Mouse (Mus musculus): ENCODE measurements around the gene Nampt. TPM values are rescaled to one million over a fixed set of nuclear protein-coding genes. Genes with fewer than 3 reads are reported as not detected.

The Nampt gene
- 22.3 and 25.3 TPM in 2 replicates for polyA plus RNA-seq (2016; fragmentation: Nextera tagmentation; extraction: Ambion mirVana)

DNA sequence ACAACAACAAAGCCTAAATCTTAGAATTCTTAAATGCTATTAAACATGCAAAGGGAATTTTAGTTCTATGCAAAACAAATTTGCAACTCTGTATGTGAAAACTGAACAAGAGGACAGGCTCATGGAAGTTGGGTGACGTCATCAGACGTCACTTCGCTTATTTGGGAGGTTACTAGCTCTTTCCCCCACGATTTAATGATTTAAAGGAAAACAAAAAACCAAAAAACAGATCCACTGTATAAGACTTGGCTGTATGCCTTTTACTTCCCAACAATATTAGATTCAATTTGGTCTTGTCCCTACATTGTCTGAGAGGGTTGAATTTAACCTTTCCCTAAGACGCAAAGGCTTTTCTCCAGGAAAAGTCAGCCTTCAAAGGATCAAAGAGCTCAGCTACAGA is at the start of gene Nampt:
Gene Nampt, plus strand, starts transcription at position 130 of the 400 bp plus-strand sequence.
- H3K9ac ChIP-seq = peak within 1 kb of the TSS; percentile 74
- peak within 1 kb of the TSS; percentile 68 for H3K4me2 ChIP-seq (replicated peaks)
- H3K27ac ChIP-seq = peak within 1 kb of the TSS; percentile 97
- peaks cover 13% of the 10 kb centered on the region; the same call in 1 of the 2 replicates for H3K4me1 ChIP-seq
- ATAC-seq (ENCODE audit: insufficient number of reproducible peaks, insufficient read depth, low FRiP score, low TSS enrichment) = no peak
- 7% methylated on average over 5 of the region's 5 CpGs for WGBS
- peak within 1 kb of the TSS; percentile 76 for H3K4me3 ChIP-seq
- no peaks in the 10 kb centered on the region for H3K27me3 ChIP-seq
- no peaks in the 10 kb centered on the region for H3K36me3 ChIP-seq
- no peaks in the 10 kb centered on the region for H3K9me3 ChIP-seq

DNA sequence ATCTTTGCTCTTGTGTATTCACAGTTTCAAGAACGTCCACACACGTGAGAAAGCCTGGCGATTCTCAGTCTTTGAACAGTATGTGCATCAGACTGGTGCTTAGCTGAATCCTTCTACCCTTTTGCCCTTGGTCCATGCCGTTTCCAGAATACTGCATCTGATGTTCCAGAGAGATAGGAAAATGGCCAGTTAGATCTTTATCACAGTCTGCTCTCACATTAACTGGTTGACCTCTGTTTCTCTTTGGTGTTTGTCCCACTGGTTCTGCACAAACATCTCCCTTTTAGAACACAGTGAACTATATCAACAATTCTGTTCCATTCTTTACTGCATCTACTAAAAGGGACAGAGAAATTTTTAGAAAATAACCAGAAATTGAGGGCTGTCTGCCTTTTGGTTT is 48.6 kb upstream of the Nampt start:
- Histone ChIP-seq H3K4me3 (no peak overlapping the region), H3K4me1 (no peaks in the 10 kb centered on the region), H3K9ac (no peak overlapping the region), H3K27me3 (no peaks in the 10 kb centered on the region), H3K4me2 (replicated peaks) (no peak overlapping the region), H3K36me3 (no peaks in the 10 kb centered on the region), H3K27ac (no peak overlapping the region), H3K9me3 (no peaks in the 10 kb centered on the region)
- WGBS = 77% methylated on average over 4 of the region's 4 CpGs
- ATAC-seq (ENCODE audit: insufficient number of reproducible peaks, insufficient read depth, low FRiP score, low TSS enrichment) = no peak

DNA sequence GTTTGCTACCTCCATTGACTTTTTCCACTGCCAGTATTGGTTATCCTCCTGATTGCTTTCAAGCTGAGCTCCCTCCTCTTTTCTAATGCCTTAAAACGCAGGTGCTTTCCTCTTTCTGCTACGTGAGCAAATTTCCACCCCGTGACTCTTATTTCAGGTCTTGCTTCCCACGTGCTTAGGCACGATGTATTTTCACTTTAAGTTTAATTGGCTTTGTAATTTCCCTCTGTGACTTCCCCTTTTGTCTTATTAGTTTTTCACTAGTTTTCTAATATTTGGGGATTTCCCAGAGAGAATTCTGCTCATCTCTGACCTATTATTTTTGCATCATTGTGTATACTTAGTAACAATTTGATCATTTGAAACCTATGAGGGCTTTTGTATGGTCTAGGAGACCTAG is 44.8 kb upstream of the Nampt start:
- H3K4me3 ChIP-seq = no peak overlapping the region
- WGBS = 77% methylated on average over 5 of the region's 5 CpGs
- H3K9me3 ChIP-seq = no peaks in the 10 kb centered on the region
- no peaks in the 10 kb centered on the region for H3K4me1 ChIP-seq
- H3K27me3 ChIP-seq = no peaks in the 10 kb centered on the region
- no peak overlapping the region for H3K27ac ChIP-seq
- no peak overlapping the region for H3K4me2 ChIP-seq (replicated peaks)
- H3K9ac ChIP-seq = no peak overlapping the region
- no peaks in the 10 kb centered on the region for H3K36me3 ChIP-seq
- no peak for ATAC-seq (ENCODE audit: insufficient number of reproducible peaks, insufficient read depth, low FRiP score, low TSS enrichment)

DNA sequence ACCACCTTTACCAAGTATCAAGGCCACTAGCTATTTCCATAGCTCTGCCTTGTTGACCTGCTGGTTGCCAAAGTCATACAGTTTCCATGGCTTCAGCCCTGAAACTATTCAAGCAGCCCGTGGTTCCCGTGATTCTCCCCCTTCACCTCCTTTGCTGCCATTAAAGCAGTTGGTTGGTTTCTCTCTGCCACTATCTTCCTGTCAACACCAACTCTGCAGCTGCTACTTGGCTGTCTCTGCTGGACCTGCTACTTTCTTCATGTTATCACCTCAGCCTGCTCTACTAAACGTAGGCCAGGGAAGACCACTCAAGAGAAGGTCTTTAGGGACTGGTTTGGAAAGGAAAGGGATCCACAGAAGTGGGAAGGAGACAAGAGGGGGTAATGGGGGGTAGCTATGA is 30.3 kb upstream of the Nampt start:
- Histone ChIP-seq H3K27me3 (no peaks in the 10 kb centered on the region), H3K9ac (no peak overlapping the region), H3K27ac (no peak overlapping the region), H3K9me3 (no peaks in the 10 kb centered on the region), H3K4me1 (no peaks in the 10 kb centered on the region), H3K4me3 (no peak overlapping the region), H3K36me3 (no peaks in the 10 kb centered on the region), H3K4me2 (replicated peaks) (no peak overlapping the region)
- ATAC-seq (ENCODE audit: insufficient number of reproducible peaks, insufficient read depth, low FRiP score, low TSS enrichment) = no peak
- WGBS = 82% methylated on average over 3 of the region's 3 CpGs

DNA sequence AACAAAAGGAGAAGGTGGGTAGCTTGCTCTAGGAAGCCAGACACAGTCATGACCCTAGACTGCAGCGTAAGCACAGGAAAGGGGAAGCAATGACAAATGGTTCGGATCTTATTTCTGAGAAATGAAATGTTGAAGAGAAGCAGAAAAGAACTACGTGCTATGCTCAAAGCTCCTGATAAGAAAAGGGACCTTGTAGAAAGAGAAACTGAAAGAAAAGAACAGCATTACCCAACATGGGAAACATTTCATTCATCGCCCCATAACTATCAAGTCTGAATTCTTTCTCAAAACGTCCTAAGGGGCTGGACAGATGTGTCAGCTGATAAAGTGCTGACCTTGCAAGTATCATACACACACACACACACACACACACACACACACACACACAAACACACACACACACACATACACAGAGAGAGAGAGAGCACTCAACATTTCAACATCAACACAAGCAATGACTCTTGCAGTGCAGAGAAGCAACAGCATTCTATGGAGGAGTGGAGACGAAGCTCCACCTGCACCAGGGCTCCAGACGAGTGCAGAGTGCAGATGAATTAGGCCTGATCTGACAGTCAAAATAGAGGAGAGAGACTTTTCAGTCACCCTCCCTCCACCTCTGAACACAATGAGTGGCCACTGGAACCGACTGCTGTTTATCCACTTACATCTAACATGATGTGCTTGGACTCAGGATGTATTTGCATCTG is 23.4 kb upstream of the Nampt start:
- H3K9me3 ChIP-seq = no peaks in the 10 kb centered on the region
- H3K27me3 ChIP-seq = no peaks in the 10 kb centered on the region
- H3K36me3 ChIP-seq = no peaks in the 10 kb centered on the region
- WGBS = 77% methylated on average over 8 of the region's 8 CpGs
- H3K4me1 ChIP-seq = no peaks in the 10 kb centered on the region
- H3K27ac ChIP-seq = no peak overlapping the region
- H3K4me3 ChIP-seq = no peak overlapping the region
- no peak overlapping the region for H3K9ac ChIP-seq
- H3K4me2 ChIP-seq (replicated peaks) = no peak overlapping the region
- ATAC-seq (ENCODE audit: insufficient number of reproducible peaks, insufficient read depth, low FRiP score, low TSS enrichment) = no peak

DNA sequence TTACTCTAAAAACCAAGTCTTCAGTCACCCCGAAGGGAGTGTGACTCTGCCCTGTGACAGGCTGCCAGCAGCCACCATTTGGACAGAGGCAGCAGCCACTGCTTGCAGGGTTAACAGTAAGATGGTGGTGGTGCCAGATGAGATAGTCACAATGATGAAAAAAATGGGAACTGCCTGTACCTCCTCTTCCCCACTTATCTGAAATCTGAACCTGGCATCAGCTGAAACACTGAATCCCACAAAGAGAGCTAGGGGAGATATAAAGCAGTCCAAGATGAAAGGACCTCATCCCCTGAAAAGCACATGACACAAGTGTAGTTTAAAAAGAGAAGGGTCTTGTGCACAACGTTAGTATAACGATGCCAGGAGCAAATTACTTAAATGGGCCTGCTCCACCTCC is 21.9 kb upstream of the Nampt start:
- no peak for ATAC-seq (ENCODE audit: insufficient number of reproducible peaks, insufficient read depth, low FRiP score, low TSS enrichment)
- no peaks in the 10 kb centered on the region for H3K9me3 ChIP-seq
- WGBS = 61% methylated on average over 3 of the region's 3 CpGs
- H3K36me3 ChIP-seq = no peaks in the 10 kb centered on the region
- H3K4me2 ChIP-seq (replicated peaks) = no peak overlapping the region
- H3K27ac ChIP-seq = no peak overlapping the region
- H3K4me3 ChIP-seq = no peak overlapping the region
- H3K4me1 ChIP-seq = no peaks in the 10 kb centered on the region
- no peaks in the 10 kb centered on the region for H3K27me3 ChIP-seq
- H3K9ac ChIP-seq = no peak overlapping the region

DNA sequence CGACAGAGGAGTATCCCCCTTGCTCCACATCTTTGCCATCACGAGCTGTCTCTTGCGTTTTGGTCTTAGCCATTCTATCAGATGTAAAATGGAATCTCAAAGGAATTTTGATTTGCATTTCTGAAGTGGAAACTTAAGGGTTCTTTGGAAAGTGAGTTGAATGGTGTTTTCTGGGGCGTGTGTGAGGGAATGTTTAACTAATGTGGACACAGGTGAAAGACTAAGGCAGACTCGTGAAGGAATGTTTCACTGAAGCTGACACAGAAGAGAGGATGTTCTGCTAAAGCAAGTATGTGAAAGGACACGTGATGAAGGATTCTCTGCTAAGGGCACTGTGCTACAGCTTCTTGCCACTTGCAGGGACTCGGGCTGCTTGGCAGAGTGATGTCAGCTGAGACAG is 18.3 kb upstream of the Nampt start:
- Histone ChIP-seq H3K4me3 (no peak overlapping the region), H3K36me3 (no peaks in the 10 kb centered on the region), H3K4me1 (no peaks in the 10 kb centered on the region), H3K27ac (no peak overlapping the region), H3K9ac (no peak overlapping the region), H3K9me3 (no peaks in the 10 kb centered on the region), H3K27me3 (no peaks in the 10 kb centered on the region), H3K4me2 (replicated peaks) (no peak overlapping the region)
- ATAC-seq (ENCODE audit: insufficient number of reproducible peaks, insufficient read depth, low FRiP score, low TSS enrichment) = no peak
- WGBS = 81% methylated on average over 7 of the region's 7 CpGs

DNA sequence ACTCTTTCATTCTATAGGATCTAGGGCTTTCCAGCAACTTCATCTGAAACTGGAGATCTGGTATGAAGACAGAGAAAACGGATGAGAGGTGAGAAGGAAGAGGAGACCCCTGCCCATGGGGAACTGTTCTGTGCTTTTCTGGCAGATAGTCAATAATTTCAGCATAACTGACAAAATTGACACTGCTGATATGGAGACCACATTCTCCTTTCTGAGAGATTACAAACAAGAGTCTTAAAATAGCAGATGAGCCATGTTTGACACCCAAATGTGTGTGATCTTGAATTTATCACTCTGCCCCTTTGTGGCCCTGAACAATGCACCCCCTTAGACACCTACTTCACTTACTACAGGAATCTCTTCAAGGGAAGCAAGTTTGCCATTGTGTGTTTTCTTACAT is 13.8 kb upstream of the Nampt start:
- 73% methylated on average over 1 of the region's 1 CpGs for WGBS
- Histone ChIP-seq H3K27ac (no peak overlapping the region), H3K36me3 (no peaks in the 10 kb centered on the region), H3K4me1 (no peaks in the 10 kb centered on the region), H3K27me3 (no peaks in the 10 kb centered on the region), H3K9me3 (no peaks in the 10 kb centered on the region), H3K4me2 (replicated peaks) (no peak overlapping the region), H3K4me3 (no peak overlapping the region), H3K9ac (no peak overlapping the region)
- ATAC-seq (ENCODE audit: insufficient number of reproducible peaks, insufficient read depth, low FRiP score, low TSS enrichment) = no peak

DNA sequence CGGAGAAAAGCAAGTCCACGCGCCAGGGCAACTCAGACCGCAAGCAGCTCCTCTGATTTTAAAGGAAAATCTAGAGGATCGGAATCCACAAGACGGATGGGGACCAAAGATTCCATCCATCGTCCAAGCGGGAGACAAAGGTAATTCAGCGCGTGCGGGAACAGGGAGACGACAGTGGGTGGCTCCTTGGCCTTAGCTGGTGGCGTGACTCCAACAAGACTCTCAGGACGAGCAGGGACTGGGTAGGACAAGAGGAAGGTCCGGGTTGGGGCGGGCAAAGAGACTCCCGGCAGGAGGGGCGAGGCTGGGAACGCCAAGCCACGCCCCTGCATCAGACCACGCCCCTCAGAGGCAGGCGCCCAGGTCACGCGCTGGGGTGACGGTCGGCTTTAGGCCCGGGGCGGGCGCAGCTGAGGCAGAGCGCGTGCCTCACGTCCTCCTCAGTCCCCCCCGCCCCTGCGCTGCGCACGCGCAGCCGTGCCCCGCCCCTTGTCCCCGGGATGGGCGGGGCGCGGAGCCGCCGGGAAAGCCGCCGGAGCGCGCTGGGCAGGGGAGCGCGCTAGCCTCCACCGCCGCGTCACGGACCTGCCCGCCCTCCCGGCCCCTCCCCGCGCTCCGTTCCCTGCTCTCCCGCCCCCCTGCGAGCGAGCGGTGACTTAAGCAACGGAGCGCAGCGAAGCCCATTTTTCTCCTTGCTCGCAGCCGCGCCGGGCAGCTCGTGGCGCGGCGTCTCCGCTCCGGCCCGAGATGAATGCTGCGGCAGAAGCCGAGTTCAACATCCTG is 669 bp downstream of the Nampt start:
- Histone ChIP-seq H3K4me2 (replicated peaks) (peak overlapping the region; percentile 68), H3K4me3 (peak overlapping the region; percentile 76), H3K27me3 (no peaks in the 10 kb centered on the region), H3K9me3 (no peaks in the 10 kb centered on the region), H3K4me1 (peaks cover 13% of the 10 kb centered on the region; the same call in 1 of the 2 replicates), H3K9ac (peak overlapping the region; percentile 74), H3K27ac (peak overlapping the region; percentile 97), H3K36me3 (no peaks in the 10 kb centered on the region)
- ATAC-seq (ENCODE audit: insufficient number of reproducible peaks, insufficient read depth, low FRiP score, low TSS enrichment) = peak; percentile 96
- WGBS = under 1% methylated on average over 80 of the region's 80 CpGs

DNA sequence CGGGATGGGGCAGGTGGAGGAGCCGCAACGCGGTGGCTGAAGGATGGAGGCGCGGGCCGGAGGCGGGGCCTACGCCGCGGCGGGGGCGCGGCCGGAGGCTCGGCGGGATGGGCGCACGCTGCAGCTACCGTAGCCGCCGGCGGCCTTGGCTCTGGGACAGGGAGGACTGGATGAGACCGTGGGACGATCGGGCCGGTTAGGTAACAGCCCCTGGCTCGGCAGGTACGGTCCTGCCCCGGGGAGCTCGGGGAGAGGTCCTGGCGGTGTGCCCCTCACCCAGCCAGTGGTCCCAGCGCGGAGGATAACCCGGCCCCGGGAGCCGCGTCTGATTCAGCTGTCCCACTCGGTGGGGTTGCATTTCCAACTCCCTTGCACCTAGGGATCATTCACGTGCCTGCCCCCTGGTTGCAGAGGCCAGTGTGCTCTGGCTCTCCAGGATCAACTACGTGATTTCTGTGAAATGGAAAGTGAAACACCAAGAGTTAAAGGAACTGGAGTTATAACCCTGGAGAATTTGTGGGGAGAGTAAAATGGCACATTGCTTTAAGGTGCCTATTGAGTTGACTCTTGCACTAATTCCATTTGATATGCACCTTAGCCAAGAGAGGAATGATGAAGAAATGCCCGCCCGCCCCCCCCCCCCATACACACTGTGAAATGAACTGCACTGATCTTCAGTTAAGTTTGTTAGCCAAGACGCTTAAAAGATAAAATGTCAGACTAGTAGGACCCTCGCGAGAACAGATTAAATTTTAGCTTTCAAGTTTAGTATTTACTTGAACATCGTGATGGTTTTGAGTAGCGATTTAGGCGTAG is 1.6 kb downstream of the Nampt start:
- H3K9me3 ChIP-seq = no peaks in the 10 kb centered on the region
- no peaks in the 10 kb centered on the region for H3K27me3 ChIP-seq
- peak; percentile 79 for ATAC-seq (ENCODE audit: insufficient number of reproducible peaks, insufficient read depth, low FRiP score, low TSS enrichment)
- 2% methylated on average over 47 of the region's 49 CpGs for whole genome bisulfite sequencing
- peak overlapping the region; percentile 74 for H3K9ac ChIP-seq
- peaks cover 13% of the 10 kb centered on the region; the same call in 1 of the 2 replicates for H3K4me1 ChIP-seq
- peak overlapping the region; percentile 76 for H3K4me3 ChIP-seq
- H3K27ac ChIP-seq = peak overlapping the region; percentile 97
- H3K36me3 ChIP-seq = no peaks in the 10 kb centered on the region
- H3K4me2 ChIP-seq (replicated peaks) = peak overlapping the region; percentile 68

DNA sequence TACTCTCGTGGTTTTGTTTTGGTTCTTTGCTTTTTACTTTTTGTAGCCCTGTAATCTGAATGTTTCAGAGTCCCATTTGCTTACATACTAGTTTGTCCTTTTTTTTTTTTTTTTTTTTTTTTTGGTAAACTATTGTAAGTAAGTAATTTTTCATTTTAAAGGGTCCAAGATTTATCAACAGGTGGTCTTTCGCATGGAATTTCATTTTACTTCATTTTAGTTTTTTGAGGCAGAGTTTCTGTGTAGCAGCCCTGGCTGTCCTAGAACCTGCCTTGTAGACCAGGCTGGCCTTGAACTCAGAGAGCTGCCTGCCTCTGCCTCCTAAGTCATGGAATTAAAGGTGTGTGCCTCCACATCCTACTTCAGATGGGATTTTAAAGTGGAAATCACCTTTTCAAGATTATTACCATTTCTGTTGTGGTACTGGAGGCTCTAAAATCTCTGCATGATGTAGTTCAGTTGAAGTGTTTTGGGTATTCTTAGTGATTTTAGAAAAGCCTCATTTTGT is 2.2 kb downstream of the Nampt start:
- Histone ChIP-seq H3K4me3 (peak overlapping the region; percentile 76), H3K4me1 (peaks cover 13% of the 10 kb centered on the region; the same call in 1 of the 2 replicates), H3K4me2 (replicated peaks) (peak overlapping the region; percentile 68), H3K9ac (no peak overlapping the region), H3K27ac (no peak overlapping the region), H3K27me3 (no peaks in the 10 kb centered on the region), H3K36me3 (no peaks in the 10 kb centered on the region), H3K9me3 (no peaks in the 10 kb centered on the region)
- 45% methylated on average over 2 of the region's 2 CpGs for WGBS
- no peak for ATAC-seq (ENCODE audit: insufficient number of reproducible peaks, insufficient read depth, low FRiP score, low TSS enrichment)
